Mouse (Mus musculus) T-helper 1 cell (primary cell): ENCODE data around the gene Acadsb.

Experiments
- in situ Hi-C: fragments of 300-600 bp; cut with MboI, MseI; formaldehyde crosslinking; loops from one replicate; pipeline ENCODE4 v1.15.1; 2025; ENCODE audit warnings: high pct_unique_total_duplicates

The Acadsb gene

DNA sequence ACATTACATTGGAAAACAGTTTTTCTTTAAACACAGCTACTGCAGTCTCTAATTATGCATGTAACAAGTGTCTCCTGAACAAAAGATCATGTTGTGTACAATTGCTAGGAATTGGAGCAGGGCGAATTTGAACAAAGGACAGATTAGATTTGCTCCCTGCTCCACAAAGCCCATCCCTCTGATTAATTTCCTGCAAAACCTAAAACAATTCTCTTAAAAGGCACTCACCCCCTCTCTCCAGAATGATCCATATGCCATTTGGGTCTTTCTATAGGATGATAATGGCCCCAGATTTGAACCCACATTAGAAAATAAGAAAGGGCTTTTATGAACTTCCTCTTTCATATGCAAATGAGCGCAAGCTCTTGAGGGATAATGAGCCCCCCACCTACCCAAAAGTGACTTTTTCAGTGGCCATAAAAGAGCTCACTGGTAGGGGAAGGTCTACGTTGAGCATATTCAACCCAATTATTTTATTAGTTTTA is 54.8 kb downstream of the Acadsb start:
- in situ Hi-C loops: no loop called here

DNA sequence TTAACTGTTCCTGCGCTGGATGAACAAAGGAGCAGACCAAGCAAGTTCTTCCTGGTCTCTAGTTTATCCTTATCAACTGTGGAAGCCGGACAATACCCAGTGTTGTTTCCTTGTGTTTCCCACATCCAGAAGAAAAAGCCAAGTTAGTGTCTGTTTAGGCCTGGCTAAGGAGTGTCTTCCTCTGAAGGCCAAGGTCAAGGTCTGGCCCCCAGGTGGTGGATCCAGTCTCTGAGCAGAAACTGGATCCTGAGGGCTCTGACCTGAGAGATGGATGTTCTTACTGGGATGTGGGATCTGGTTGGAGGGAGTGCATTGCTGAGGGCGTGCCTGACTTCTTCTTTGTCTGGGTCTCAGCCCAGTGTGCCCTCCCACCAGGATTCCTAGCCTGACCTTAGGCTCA is 55.3 kb downstream of the Acadsb start:
- in situ Hi-C loops: no loop called here

DNA sequence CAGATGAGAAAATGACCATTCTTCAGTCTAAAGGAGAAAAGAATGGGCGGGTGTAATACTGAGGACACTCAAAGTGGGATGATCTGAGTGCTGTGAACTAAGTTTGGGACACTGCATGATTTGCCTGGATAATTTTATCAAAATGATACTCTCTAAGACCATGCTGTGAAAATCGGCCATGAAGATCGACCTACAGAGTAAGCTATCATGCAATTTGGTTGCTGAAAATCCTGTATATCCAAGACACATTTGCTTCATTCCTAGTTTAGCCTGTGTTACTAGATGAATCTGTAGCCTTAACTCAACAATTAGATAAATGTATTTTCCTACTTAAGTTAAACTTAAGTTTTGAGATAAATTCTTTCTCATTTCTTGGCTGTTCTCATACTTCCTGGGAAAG is 56.9 kb downstream of the Acadsb start:
- in situ Hi-C loops: no loop called here

DNA sequence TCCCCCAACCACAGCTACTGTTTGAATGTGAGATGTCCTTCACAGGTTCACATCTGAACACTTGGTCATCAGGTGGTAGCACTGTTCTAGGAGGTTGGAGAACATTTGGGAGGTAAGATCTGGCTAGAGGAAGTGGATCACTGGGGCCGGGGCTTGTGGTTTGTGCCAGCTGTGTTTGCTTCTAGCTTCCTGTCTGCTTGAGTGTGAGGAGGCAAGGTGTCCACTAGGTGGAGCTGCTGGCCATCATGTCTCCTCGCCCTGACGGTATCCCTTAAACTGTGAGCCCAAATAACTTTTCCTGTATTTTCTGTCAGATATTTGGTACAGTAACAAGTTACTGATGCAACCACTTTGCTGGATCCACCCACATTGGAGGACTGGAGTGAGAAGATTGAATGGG is 59.1 kb downstream of the Acadsb start:
- in situ Hi-C loops: no loop called here

DNA sequence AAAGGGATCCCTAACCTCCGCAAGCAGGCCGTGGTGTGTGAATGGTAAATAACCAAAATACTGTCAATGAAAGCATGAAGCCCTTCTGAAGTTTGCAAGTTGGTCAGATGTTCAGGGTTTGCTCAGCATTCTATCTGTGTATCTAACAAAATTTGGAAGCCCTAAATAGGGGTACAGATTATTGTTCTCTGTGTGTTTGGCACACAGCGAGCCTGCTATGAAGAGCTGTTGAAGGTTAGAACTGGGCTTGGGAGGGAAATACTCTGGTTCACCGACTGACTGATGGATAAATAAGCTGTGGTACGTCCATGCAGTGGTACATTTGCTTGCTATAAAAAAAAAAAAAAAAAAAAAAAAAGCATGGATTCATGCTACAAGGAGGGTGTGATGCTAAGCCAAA is 61.1 kb downstream of the Acadsb start:
- in situ Hi-C loops: no loop called here

DNA sequence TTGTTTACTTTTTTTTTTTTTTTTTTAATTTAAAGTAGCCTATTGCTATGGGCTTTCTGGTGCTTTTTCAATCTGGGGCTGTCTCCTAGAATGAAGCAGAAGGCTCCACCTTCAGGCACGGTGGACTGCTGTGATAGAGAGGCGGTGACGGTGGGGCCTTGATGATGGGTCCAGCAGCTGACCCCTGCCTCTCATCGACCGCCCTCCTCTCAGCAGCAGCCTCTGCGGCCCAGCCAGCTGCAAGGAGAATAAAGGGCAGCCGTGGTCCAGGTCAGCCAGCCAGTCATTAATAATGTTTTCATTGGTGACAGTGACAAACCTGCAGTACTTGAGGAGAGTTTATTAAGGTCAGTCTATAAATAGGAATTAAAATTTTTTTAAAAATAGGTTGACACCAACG is 66.7 kb downstream of the Acadsb start:
- in situ Hi-C loops: no loop called here

DNA sequence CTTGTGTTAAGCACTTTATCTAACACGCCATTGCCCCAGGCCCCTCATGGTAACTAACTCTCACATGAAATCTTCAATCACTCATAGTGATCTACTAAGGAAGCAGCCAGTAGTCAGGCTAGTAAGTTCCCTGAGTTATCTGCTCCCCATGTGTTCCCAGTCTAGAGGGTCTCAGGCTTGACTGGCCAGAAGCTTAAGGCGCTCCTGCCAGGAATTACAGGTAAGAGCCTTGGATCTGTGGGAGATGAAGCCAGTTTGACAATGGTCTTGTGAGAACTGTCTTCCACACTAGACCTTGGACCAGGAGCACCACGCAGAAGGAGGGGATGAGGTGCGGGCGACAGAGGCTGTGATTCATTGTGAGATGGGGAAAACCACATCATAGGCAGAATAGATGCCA is 68.0 kb downstream of the Acadsb start:
- in situ Hi-C loops: no loop called here
